ENCODE assay signal across 24 mouse cellular contexts in the genomic region with DNA sequence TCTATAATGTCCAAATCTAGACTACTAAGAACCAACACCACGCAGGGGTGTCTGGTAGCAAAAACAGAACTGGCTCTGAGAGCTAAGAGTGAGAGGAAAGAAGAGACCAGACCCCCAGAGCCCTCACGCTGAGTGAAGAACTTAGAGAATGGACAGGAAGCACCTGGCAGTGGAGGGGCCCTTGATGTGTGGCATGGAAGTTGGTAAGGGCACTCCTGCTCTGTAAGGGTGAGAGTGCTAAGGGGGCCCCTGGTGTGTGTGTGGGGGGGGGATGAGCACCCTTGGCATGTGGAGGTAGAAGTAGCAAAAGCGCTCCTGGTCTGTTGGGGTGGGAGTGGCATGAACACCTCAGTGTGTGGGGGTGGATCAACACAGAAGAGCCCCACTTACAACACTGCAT. TPM values are rescaled to one million over a fixed set of nuclear protein-coding genes. Genes with fewer than 3 reads are reported as not detected.
DNase-seq lines count a peak whose midpoint lies in the region; ATAC-seq lines count a peak whose summit lies in the region.
"Had no signal": no experiment of that assay in that cellular context is flagged by ENCODE, and none has a peak within 500 bp of the region (broad histone marks: within the 10 kb centered on the region; RNA-seq: fewer than 3 reads in every experiment).

No protein-coding gene starts in this region.

- no peak overlapping the region for H3K4me2 ChIP-seq in heart, embryonic 12.5 days
- H3K4me2 ChIP-seq: embryonic facial prominence, embryonic 12.5 days; hindbrain, embryonic 13.5 days; liver, embryonic 15.5 days; lung, embryonic 15.5 days; midbrain, embryonic 12.5 days had no signal

- H3K4me3 ChIP-seq in heart, embryonic 12.5 days = no peak overlapping the region
- H3K4me3 ChIP-seq: embryonic facial prominence, embryonic 12.5 days; heart, adult 2 months; hindbrain, embryonic 13.5 days; liver, embryonic 15.5 days; lung, embryonic 15.5 days; midbrain, embryonic 12.5 days had no signal

- no peaks in the 10 kb centered on the region for H3K9me3 ChIP-seq in heart, embryonic 12.5 days (replicated peaks)
- H3K9me3 ChIP-seq: embryonic facial prominence, embryonic 12.5 days; hindbrain, embryonic 13.5 days; liver, embryonic 15.5 days; lung, embryonic 15.5 days; midbrain, embryonic 12.5 days had no signal

- no peaks in the 10 kb centered on the region for H3K27me3 ChIP-seq in heart, embryonic 12.5 days (replicated peaks)
- H3K27me3 ChIP-seq: embryonic facial prominence, embryonic 12.5 days; hindbrain, embryonic 13.5 days; liver, embryonic 15.5 days; lung, embryonic 15.5 days; midbrain, embryonic 12.5 days; Patski had no signal

- no peaks in the 10 kb centered on the region for H3K4me1 ChIP-seq in heart, embryonic 12.5 days (replicated peaks)
- H3K4me1 ChIP-seq: embryonic facial prominence, embryonic 12.5 days; hindbrain, embryonic 13.5 days; liver, embryonic 15.5 days; lung, embryonic 15.5 days had no signal

- ATAC-seq in heart, embryonic 12.5 days (ENCODE audit: insufficient number of reproducible peaks, low FRiP score) = 0 out of 2 replicates have a peak, but pooled peaks have one; percentile 36
- peak; percentile 35 for ATAC-seq in megakaryocyte progenitor cell, adult 5-6 weeks (replicated peaks; ENCODE audit: poor library complexity)
- ATAC-seq: forebrain, embryonic 14.5 days; Patski had no signal

- no peaks in the 10 kb centered on the region for H3K36me3 ChIP-seq in heart, embryonic 12.5 days
- H3K36me3 ChIP-seq: embryonic facial prominence, embryonic 12.5 days; liver, embryonic 15.5 days; lung, embryonic 15.5 days; midbrain, embryonic 12.5 days had no signal

- no peak overlapping the region for H3K9ac ChIP-seq in heart, embryonic 12.5 days
- H3K9ac ChIP-seq: embryonic facial prominence, embryonic 12.5 days; hindbrain, embryonic 13.5 days; liver, embryonic 15.5 days; lung, embryonic 15.5 days; midbrain, embryonic 12.5 days had no signal

- no peak for DNase-seq in heart, adult 18-20 months
- peak; percentile 18 for DNase-seq in A20 (ENCODE audit: low read depth, low spot score)
- DNase-seq in thymus, postnatal 14 days = peak; percentile 66
- DNase-seq in c-Kit-positive CD71-positive TER-119-positive erythroid progenitor cells, embryonic 14.5 days (ENCODE audit: low spot score) = no peak
- no peak for DNase-seq in adrenal gland, adult 8-10 months
- no peak for DNase-seq in adrenal gland, postnatal 25 days
- DNase-seq: adrenal gland, postnatal 14 days; cerebellum, adult 18-20 months; cerebellum, postnatal 25 days; gastrocnemius, postnatal 14 days; heart, adult 2 months; heart, postnatal 36 days; kidney, adult 9 months; kidney, postnatal 10 days; liver had no signal

- no peak overlapping the region for H3K27ac ChIP-seq in heart, embryonic 12.5 days (ENCODE audit: poor library complexity, severe bottlenecking)
- H3K27ac ChIP-seq: embryonic facial prominence, embryonic 12.5 days; heart, adult 2 months; hindbrain, embryonic 13.5 days; liver, embryonic 15.5 days; lung, embryonic 15.5 days; midbrain, embryonic 12.5 days had no signal

- WGBS in heart, embryonic 12.5 days = 79% methylated on average over 3 of the region's 3 CpGs

RNA-seq across cellular contexts. Expression of a gene that starts 9.2 kb away (rescaled TPM):
- polyA plus RNA-seq in heart, embryonic 12.5 days (2016; fragmentation: Nextera tagmentation; extraction: Ambion mirVana) = 1.8 and 2.2 TPM in 2 replicates
- under 1 TPM; 0.27 to 0.95 TPM for total RNA-seq in heart, adult 18-20 months (2021)
- total RNA-seq in megakaryocyte progenitor cell, adult 5-6 weeks (2015) = 0.59 and 1.4 TPM in 2 replicates
- total RNA-seq in megakaryocyte progenitor cell, adult 5-6 weeks (2017) = 0.54 and 0.62 TPM in 2 replicates
- under 1 TPM; 0.15 to 0.87 (median 0.62) TPM for total RNA-seq in adrenal gland, adult 8-10 months (2022)
- 0.46 and 0.52 TPM in 2 replicates for total RNA-seq in adrenal gland, postnatal 25 days (2021)

RNA-seq across cellular contexts. Expression of a gene that starts 43.8 kb away (rescaled TPM):
- 16.6 and 17.9 TPM in 2 replicates for polyA plus RNA-seq in heart, embryonic 12.5 days (2016; fragmentation: Nextera tagmentation; extraction: Ambion mirVana)
- 10 to 100 TPM in 1 of 2 experiments, 1 to 10 TPM in 1; 9.9 to 13.0 TPM for total RNA-seq in heart, adult 18-20 months (2021)
- total RNA-seq in megakaryocyte progenitor cell, adult 5-6 weeks (2015) = 17.3 and 21.2 TPM in 2 replicates
- 44.9 and 46.5 TPM in 2 replicates for total RNA-seq in megakaryocyte progenitor cell, adult 5-6 weeks (2017)
- 10 to 100 TPM; 28.6 to 52.7 (median 36.6) TPM for total RNA-seq in adrenal gland, adult 8-10 months (2022)
- 30.8 and 40.2 TPM in 2 replicates for total RNA-seq in adrenal gland, postnatal 25 days (2021)

Comparison
In these comparisons a context has a peak if more than half of its experiments do, and no peak if none do; other contexts are left out.
1. DNase-seq: peak in A20 (single experiment) and thymus, postnatal 14 days (single experiment); none in heart, adult 18-20 months (0 of 2), c-Kit-positive CD71-positive TER-119-positive erythroid progenitor cells, embryonic 14.5 days (single experiment), adrenal gland, adult 8-10 months (single experiment) and adrenal gland, postnatal 25 days (single experiment).